Mouse (Mus musculus) right cerebral cortex, postnatal 4 days (tissue): Measurements from ENCODE around the gene Psph.

ENCODE experiments used
- DNase-seq: peaks from one replicate; pipeline ENCODE4 v3.0.0-alpha.2; 2022

Gene Psph

GRCm38 (mm10) chr5:129730344-129730743, 56.9 kb downstream of the Psph start:
- no peak for DNase-seq

GRCm38 (mm10) chr5:129729286-129729685, 58.0 kb downstream of the Psph start:
- no peak for DNase-seq

GRCm38 (mm10) chr5:129726784-129727183, 60.5 kb downstream of the Psph start:
- DNase-seq: no peak

GRCm38 (mm10) chr5:129725774-129726392, 61.4 kb downstream of the Psph start:
- DNase-seq: peak; percentile 17

GRCm38 (mm10) chr5:129724834-129725773, 62.1 kb downstream of the Psph start, which contains the start of gene Nipsnap2:
TSS of gene Nipsnap2 (plus strand) at chr5:129725063.
- peak; percentile 90 for DNase-seq

- DNase-seq: no peak
These were observed 63.0 kb downstream of the Psph start for GRCm38 (mm10) chr5:129724268-129724667.

GRCm38 (mm10) chr5:129720176-129720575, 67.1 kb downstream of the Psph start:
- DNase-seq: no peak

GRCm38 (mm10) chr5:129717016-129717415, 70.2 kb downstream of the Psph start:
- no peak for DNase-seq
